Mouse (Mus musculus) midbrain, embryonic 15.5 days (tissue): ENCODE data around the gene Map6d1. TPM values are rescaled to one million over a fixed set of nuclear protein-coding genes. Genes with fewer than 3 reads are reported as not detected.

Experiments used
- ATAC-seq: fragments of 200-750 bp; cut with Nextera tagmentation; replicated peaks from 2 replicates; pipeline ENCODE4 v1.8.0; 2017; ENCODE audit warnings: moderate TSS enrichment
- H3K27ac ChIP-seq: fragments of 300-500 bp; sonication (generic); 2 replicates; pipeline ENCODE4 v1.5.1; 2015; ENCODE audit warnings: mild to moderate bottlenecking, inconsistent platforms
- H3K27me3 ChIP-seq: fragments of 300-500 bp; sonication (generic); replicated peaks from 2 replicates; pipeline ENCODE4 v1.6.1; 2015; ENCODE audit warnings: inconsistent platforms
- H3K36me3 ChIP-seq: fragments of 300-500 bp; sonication (generic); replicated peaks from 2 replicates; pipeline ENCODE4 v1.6.1; 2015; ENCODE audit warnings: inconsistent platforms
- H3K4me1 ChIP-seq: fragments of 300-500 bp; sonication (generic); 2 replicates; pipeline ENCODE4 v1.6.1; 2015; ENCODE audit warnings: inconsistent platforms
- H3K4me2 ChIP-seq: fragments of 300-500 bp; sonication (generic); 2 replicates; pipeline ENCODE4 v1.6.1; 2015; ENCODE audit warnings: inconsistent platforms, mild to moderate bottlenecking, moderate library complexity
- H3K4me3 ChIP-seq: fragments of 300-500 bp; sonication (generic); 2 replicates; pipeline ENCODE4 v1.5.1; 2015; ENCODE audit warnings: mild to moderate bottlenecking, inconsistent platforms
- H3K9ac ChIP-seq: fragments of 300-500 bp; sonication (generic); 2 replicates; pipeline ENCODE4 v1.6.1; 2015; ENCODE audit warnings: mild to moderate bottlenecking, inconsistent platforms
- H3K9me3 ChIP-seq: fragments of 300-500 bp; sonication (generic); 2 replicates; pipeline ENCODE4 v1.6.1; 2016; ENCODE audit warnings: inconsistent platforms
- WGBS: fragments of 180-500 bp; shearing (Covaris S2); methylation state at CpG from one replicate; pipeline ENCODE4 v1.1.7; 2015; ENCODE audit warnings: mixed read lengths; 5-methylcytosine and 5-hydroxymethylcytosine counted together
- polyA plus RNA-seq: library from polyadenylated mRNA; unstranded; fragments of >200 nt; fragmentation: Nextera tagmentation; extraction: Ambion mirVana; gene quantifications from 2 replicates; pipeline ENCODE4 v1.2.1, GENCODE M21; 2015

The Map6d1 gene
- polyA plus RNA-seq: 5.6 and 6.8 TPM in 2 replicates

GRCm38 (mm10) chr16:20240468-20241414 lies at the start of gene Map6d1:
TSS of gene Map6d1 (minus strand) at chr16:20241358.
- peak within 1 kb of the TSS; percentile 87 for H3K27ac ChIP-seq
- H3K4me1 ChIP-seq: peaks cover 16% of the 10 kb centered on the region
- H3K9me3 ChIP-seq: no peaks in the 10 kb centered on the region
- peaks cover 4% of the 10 kb centered on the region; the same call in 1 of the 2 replicates for H3K27me3 ChIP-seq
- peak within 1 kb of the TSS; percentile 85 for H3K4me3 ChIP-seq
- H3K9ac ChIP-seq: peak within 1 kb of the TSS; percentile 71
- peak within 1 kb of the TSS; percentile 75 for H3K4me2 ChIP-seq
- no peaks in the 10 kb centered on the region for H3K36me3 ChIP-seq
- peak; percentile 93 for ATAC-seq
- WGBS: under 1% methylated on average over 90 of the region's 90 CpGs

GRCm38 (mm10) chr16:20280238-20280637 lies 39.1 kb upstream of the Map6d1 start:
- Histone ChIP-seq H3K4me3 (no peak overlapping the region), H3K27ac (no peak overlapping the region), H3K9ac (no peak overlapping the region), H3K4me1 (no peaks in the 10 kb centered on the region), H3K36me3 (peaks cover 38% of the 10 kb centered on the region), H3K4me2 (no peak overlapping the region), H3K27me3 (no peaks in the 10 kb centered on the region), H3K9me3 (no peaks in the 10 kb centered on the region)
- whole genome bisulfite sequencing: 89% methylated on average over 4 of the region's 4 CpGs
- no peak for ATAC-seq

- Histone ChIP-seq H3K4me3 (no peak overlapping the region), H3K27ac (no peak overlapping the region), H3K9ac (no peak overlapping the region), H3K9me3 (no peaks in the 10 kb centered on the region), H3K36me3 (peaks cover 31% of the 10 kb centered on the region), H3K4me2 (no peak overlapping the region), H3K4me1 (no peaks in the 10 kb centered on the region), H3K27me3 (no peaks in the 10 kb centered on the region)
- ATAC-seq: no peak
- WGBS: 98% methylated on average over 5 of the region's 5 CpGs
These were observed 38.2 kb upstream of the Map6d1 start for GRCm38 (mm10) chr16:20279395-20279794.

- no peak for ATAC-seq
- H3K9ac ChIP-seq: no peak overlapping the region
- no peaks in the 10 kb centered on the region for H3K27me3 ChIP-seq
- H3K4me3 ChIP-seq: no peak overlapping the region
- 16% methylated on average over 3 of the region's 3 CpGs for WGBS
- H3K27ac ChIP-seq: no peak overlapping the region
- H3K36me3 ChIP-seq: 0 out of 2 replicates have a peak, but pooled peaks cover 1% of the 10 kb centered on the region
- H3K9me3 ChIP-seq: no peaks in the 10 kb centered on the region
- H3K4me1 ChIP-seq: no peaks in the 10 kb centered on the region
- H3K4me2 ChIP-seq: no peak overlapping the region
These were observed 31.8 kb upstream of the Map6d1 start for GRCm38 (mm10) chr16:20272994-20273393.

GRCm38 (mm10) chr16:20271339-20271738 lies 30.2 kb upstream of the Map6d1 start:
- no peak for ATAC-seq
- WGBS: 89% methylated on average over 4 of the region's 4 CpGs

GRCm38 (mm10) chr16:20265089-20265488 lies 23.9 kb upstream of the Map6d1 start:
- no peaks in the 10 kb centered on the region for H3K4me1 ChIP-seq
- no peak for ATAC-seq
- H3K9ac ChIP-seq: no peak overlapping the region
- H3K4me3 ChIP-seq: no peak overlapping the region
- H3K27ac ChIP-seq: no peak overlapping the region
- no peaks in the 10 kb centered on the region for H3K36me3 ChIP-seq
- WGBS: 82% methylated on average over 7 of the region's 7 CpGs
- H3K9me3 ChIP-seq: no peaks in the 10 kb centered on the region
- no peak overlapping the region for H3K4me2 ChIP-seq
- no peaks in the 10 kb centered on the region for H3K27me3 ChIP-seq

More at GRCm38 (mm10) chr16:20271339-20271738, 30.2 kb upstream of the Map6d1 start:
- Histone ChIP-seq H3K4me3 (no peak overlapping the region), H3K4me2 (no peak overlapping the region), H3K36me3 (no peaks in the 10 kb centered on the region), H3K27ac (no peak overlapping the region), H3K27me3 (no peaks in the 10 kb centered on the region), H3K9me3 (no peaks in the 10 kb centered on the region), H3K4me1 (no peaks in the 10 kb centered on the region), H3K9ac (no peak overlapping the region)

GRCm38 (mm10) chr16:20257926-20258325 lies 16.8 kb upstream of the Map6d1 start:
- H3K4me3 ChIP-seq: no peak overlapping the region
- 76% methylated on average over 5 of the region's 5 CpGs for WGBS
- no peaks in the 10 kb centered on the region for H3K4me1 ChIP-seq
- no peak overlapping the region for H3K9ac ChIP-seq
- H3K27ac ChIP-seq: no peak overlapping the region
- no peaks in the 10 kb centered on the region for H3K36me3 ChIP-seq
- H3K27me3 ChIP-seq: no peaks in the 10 kb centered on the region
- no peaks in the 10 kb centered on the region for H3K9me3 ChIP-seq
- H3K4me2 ChIP-seq: no peak overlapping the region
- no peak for ATAC-seq

GRCm38 (mm10) chr16:20248442-20249174 lies 7.5 kb upstream of the Map6d1 start:
- 80% methylated on average over 9 of the region's 9 CpGs for WGBS
- Histone ChIP-seq H3K36me3 (no peaks in the 10 kb centered on the region), H3K4me2 (no peak overlapping the region), H3K27me3 (no peaks in the 10 kb centered on the region), H3K9ac (no peak overlapping the region), H3K4me1 (no peaks in the 10 kb centered on the region), H3K9me3 (no peaks in the 10 kb centered on the region), H3K27ac (no peak overlapping the region), H3K4me3 (no peak overlapping the region)
- ATAC-seq: no peak; the same call in 1 of the 2 replicates

GRCm38 (mm10) chr16:20247103-20247502 lies 5.9 kb upstream of the Map6d1 start:
- Histone ChIP-seq H3K4me1 (no peaks in the 10 kb centered on the region), H3K27me3 (peaks cover 4% of the 10 kb centered on the region; the same call in 1 of the 2 replicates), H3K9me3 (no peaks in the 10 kb centered on the region), H3K27ac (no peak overlapping the region), H3K4me2 (no peak overlapping the region), H3K4me3 (no peak overlapping the region), H3K36me3 (no peaks in the 10 kb centered on the region), H3K9ac (no peak overlapping the region)
- ATAC-seq: no peak

- Histone ChIP-seq H3K4me2 (no peak overlapping the region), H3K4me3 (no peak overlapping the region), H3K4me1 (peaks cover 16% of the 10 kb centered on the region), H3K9ac (no peak overlapping the region), H3K27ac (no peak overlapping the region), H3K27me3 (peaks cover 4% of the 10 kb centered on the region; the same call in 1 of the 2 replicates), H3K9me3 (no peaks in the 10 kb centered on the region), H3K36me3 (no peaks in the 10 kb centered on the region)
- WGBS: 91% methylated on average over 4 of the region's 4 CpGs
- no peak for ATAC-seq
These were observed 2.5 kb downstream of the Map6d1 start for GRCm38 (mm10) chr16:20238646-20239045.

- ATAC-seq: no peak
- no peaks in the 10 kb centered on the region for H3K9me3 ChIP-seq
- H3K27ac ChIP-seq: no peak overlapping the region
- H3K4me2 ChIP-seq: no peak overlapping the region
- WGBS: 30% methylated on average over 4 of the region's 4 CpGs
- peaks cover 16% of the 10 kb centered on the region for H3K4me1 ChIP-seq
- no peak overlapping the region for H3K9ac ChIP-seq
- peaks cover 1% of the 10 kb centered on the region; the same call in 1 of the 2 replicates for H3K27me3 ChIP-seq
- no peaks in the 10 kb centered on the region for H3K36me3 ChIP-seq
- no peak overlapping the region for H3K4me3 ChIP-seq
These were observed 3.7 kb downstream of the Map6d1 start for GRCm38 (mm10) chr16:20237426-20237825.

- no peak for ATAC-seq
- Histone ChIP-seq H3K36me3 (peaks cover 18% of the 10 kb centered on the region; the same call in 1 of the 2 replicates), H3K9ac (no peak overlapping the region)
These were observed 6.8 kb downstream of the Map6d1 start for GRCm38 (mm10) chr16:20234406-20234805.

More at GRCm38 (mm10) chr16:20234406-20234805, 6.8 kb downstream of the Map6d1 start:
- H3K4me2 ChIP-seq: no peak overlapping the region
- WGBS: 70% methylated on average over 4 of the region's 4 CpGs
- peaks cover 5% of the 10 kb centered on the region; the same call in 1 of the 2 replicates for H3K4me1 ChIP-seq
- H3K9me3 ChIP-seq: no peaks in the 10 kb centered on the region
- no peaks in the 10 kb centered on the region for H3K27me3 ChIP-seq
- H3K4me3 ChIP-seq: no peak overlapping the region
- no peak overlapping the region for H3K27ac ChIP-seq
